Mouse (Mus musculus) heart, postnatal 0 days (tissue): ENCODE measurements around the gene Gna14.

Experiments
- CTCF ChIP-seq: IDR thresholded peaks from 2 replicates; pipeline ENCODE4 v1.5.1; 2016; ENCODE audit warnings: antibody characterized with exemption, control low read depth, low read depth
- EP300 ChIP-seq: IDR thresholded peaks from 2 replicates; pipeline ENCODE4 v1.6.1; 2016; ENCODE audit warnings: antibody characterized with exemption, low read depth

- no peak for TF ChIP-seq EP300
- no peak for TF ChIP-seq CTCF
Observed at GRCm38 (mm10) chr19:16460292-16460691, 24.7 kb downstream of the Gna14 start.
